Mouse (Mus musculus): ENCODE results near the gene Cyfip1.

DNA sequence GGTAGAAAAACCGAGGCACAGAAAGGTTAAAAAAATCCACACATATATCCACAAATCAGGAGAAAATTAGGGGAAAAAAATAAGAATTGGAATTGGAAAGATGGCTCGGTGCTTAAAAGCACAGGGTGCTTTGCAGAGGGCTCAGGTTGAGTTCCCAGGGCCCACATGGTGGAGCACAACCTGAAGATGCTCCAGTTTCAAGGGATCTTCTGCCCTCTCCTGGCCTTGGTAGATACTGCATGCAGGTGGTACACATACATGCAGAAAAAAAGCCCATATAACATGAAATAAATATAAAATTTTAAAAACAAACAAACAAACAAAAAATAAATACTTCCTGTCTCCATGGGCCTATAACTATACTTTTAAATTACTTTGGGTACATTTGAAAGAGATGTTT lies 132.9 kb downstream of the Cyfip1 start:
- TF ChIP-seq TAL1 (IDR thresholded peaks at IDR 0.05; ENCODE audit: low read length) (no peak), GATA1 (IDR thresholded peaks at IDR 0.05; ENCODE audit: low read length) (no peak)
